Mouse (Mus musculus) MEL (cell line): ENCODE results near the gene Urb1. TPM values are rescaled to one million over a fixed set of nuclear protein-coding genes. Genes with fewer than 3 reads are reported as not detected.

Experiments used
- DNase-seq: peaks from one replicate; pipeline ENCODE4 v3.0.0; 2011; ENCODE audit warnings: low read depth, low spot score
- H3K27ac ChIP-seq: 2 replicates; pipeline ENCODE4 v1.5.1; 2012; ENCODE audit warnings: low read depth, mild to moderate bottlenecking, control low read depth, low read length, moderate library complexity; ENCODE audit not compliant: control insufficient read depth
- H3K27me3 ChIP-seq, 2 experiments: fragments of 150-350 bp in 1 of 2; sonication (generic) in 1 of 2; 2 replicates each; pipeline ENCODE4 v1.6.1; 2012; ENCODE audit warnings: low read length in 2 of 2, mild to moderate bottlenecking in 2 of 2, improper control_type of control experiment in 1 of 2, moderate library complexity in 1 of 2; ENCODE audit not compliant: insufficient read depth in 2 of 2, control insufficient read depth in 1 of 2
- H3K36me3 ChIP-seq, 2 experiments: 2 replicates each; pipeline ENCODE4 v1.6.1; 2012 to 2014; ENCODE audit warnings: low read length in 2 of 2, improper control_type of control experiment in 1 of 2, inconsistent platforms in 1 of 2, mild to moderate bottlenecking in 1 of 2; ENCODE audit not compliant: insufficient read depth in 2 of 2, control insufficient read depth in 1 of 2
- H3K4me1 ChIP-seq, 2 experiments: fragments of 150-350 bp in 1 of 2; sonication (generic) in 1 of 2; 2 replicates each; pipeline ENCODE4 v1.6.1; 2012; ENCODE audit warnings: low read length in 2 of 2, improper control_type of control experiment in 1 of 2, mild to moderate bottlenecking in 1 of 2; ENCODE audit not compliant: insufficient read depth in 2 of 2, control insufficient read depth in 1 of 2
- H3K4me3 ChIP-seq, 2 experiments: fragments of 150-350 bp in 1 of 2; sonication (generic) in 1 of 2; 2 replicates each; pipeline ENCODE4 v1.5.1; 2012; ENCODE audit warnings: low read depth in 2 of 2, low read length in 2 of 2, mild to moderate bottlenecking in 2 of 2, moderate library complexity in 2 of 2, control low read depth in 1 of 2, improper control_type of control experiment in 1 of 2; ENCODE audit not compliant: control insufficient read depth in 1 of 2, insufficient read depth in 1 of 2
- H3K79me2 ChIP-seq: 2 replicates; pipeline ENCODE4 v1.6.1; 2012; ENCODE audit warnings: mild to moderate bottlenecking, low read length, moderate library complexity; ENCODE audit not compliant: control insufficient read depth, poor library complexity, insufficient read depth
- H3K9ac ChIP-seq: 2 replicates; pipeline ENCODE4 v1.6.1; 2012; ENCODE audit warnings: low read depth, mild to moderate bottlenecking, control low read depth, low read length, moderate library complexity; ENCODE audit not compliant: control insufficient read depth, poor library complexity, severe bottlenecking
- H3K9me3 ChIP-seq: fragments of 150-350 bp; sonication (generic); replicated peaks from 2 replicates; pipeline ENCODE4 v1.6.1; 2012; ENCODE audit warnings: mild to moderate bottlenecking, low read length, improper control_type of control experiment, moderate library complexity; ENCODE audit not compliant: insufficient read depth
- CHD2 ChIP-seq: IDR thresholded peaks from 2 replicates; pipeline ENCODE4 v1.6.1; 2011; ENCODE audit warnings: low read length, improper control_type of control experiment
- CTCF ChIP-seq, 3 experiments: IDR thresholded peaks in 2 of 3; conservative IDR thresholded peaks in 1 of 3; 2 replicates each; pipeline ENCODE4 v1.5.1; 2011 to 2012; ENCODE audit warnings: low read length in 3 of 3, low read depth in 2 of 3, mild to moderate bottlenecking in 2 of 3, improper control_type of control experiment in 1 of 3, inconsistent platforms in 1 of 3, mixed read lengths in 1 of 3, moderate library complexity in 1 of 3; ENCODE audit not compliant: control insufficient read depth in 1 of 3, insufficient read depth in 1 of 3, poor library complexity in 1 of 3, severe bottlenecking in 1 of 3
- E2F4 ChIP-seq: IDR thresholded peaks from 2 replicates; pipeline ENCODE4 v1.6.1; 2011; ENCODE audit warnings: low read depth, low read length, improper control_type of control experiment, borderline replicate concordance
- ELF1 ChIP-seq: IDR thresholded peaks from 2 replicates; pipeline ENCODE4 v1.6.1; 2014; ENCODE audit warnings: low read depth, mild to moderate bottlenecking, inconsistent platforms, low read length, improper control_type of control experiment, moderate library complexity
- EP300 ChIP-seq, 2 experiments: IDR thresholded peaks; 2 replicates each; pipeline ENCODE4 v1.6.1; 2011; ENCODE audit warnings: improper control_type of control experiment in 2 of 2, low read length in 2 of 2, low read depth in 1 of 2, mild to moderate bottlenecking in 1 of 2
- GABPA ChIP-seq: IDR thresholded peaks from 2 replicates; pipeline ENCODE4 v1.6.1; 2012; ENCODE audit warnings: low read depth, mild to moderate bottlenecking, inconsistent platforms, low read length, improper control_type of control experiment, moderate library complexity
- GATA1 ChIP-seq: IDR thresholded peaks from 2 replicates; pipeline ENCODE4 v1.6.1; 2011; ENCODE audit warnings: low read depth, low read length, improper control_type of control experiment
- HCFC1 ChIP-seq: IDR thresholded peaks from 2 replicates; pipeline ENCODE4 v1.6.1; 2012; ENCODE audit warnings: low read depth, mild to moderate bottlenecking, inconsistent platforms, low read length, improper control_type of control experiment, moderate library complexity
- JUND ChIP-seq: IDR thresholded peaks from 2 replicates; pipeline ENCODE4 v1.6.1; 2011; ENCODE audit warnings: low read depth, mild to moderate bottlenecking, improper control_type of control experiment, low read length
- MAX ChIP-seq: IDR thresholded peaks from 2 replicates; pipeline ENCODE4 v1.6.1; 2011; ENCODE audit warnings: low read length, improper control_type of control experiment
- MAZ ChIP-seq: IDR thresholded peaks from 2 replicates; pipeline ENCODE4 v1.6.1; 2012; ENCODE audit warnings: low read depth, mild to moderate bottlenecking, inconsistent platforms, low read length, improper control_type of control experiment
- MEF2A ChIP-seq: IDR thresholded peaks from 2 replicates; pipeline ENCODE4 v1.6.1; 2014; ENCODE audit warnings: low read depth, mild to moderate bottlenecking, inconsistent platforms, low read length, improper control_type of control experiment; ENCODE audit not compliant: poor library complexity, insufficient replicate concordance, severe bottlenecking; ENCODE audit errors: extremely low read depth
- MXI1 ChIP-seq: IDR thresholded peaks from 2 replicates; pipeline ENCODE4 v1.6.1; 2011; ENCODE audit warnings: mild to moderate bottlenecking, low read depth, low read length, improper control_type of control experiment
- MYC ChIP-seq: IDR thresholded peaks from 2 replicates; pipeline ENCODE4 v1.6.1; 2011; ENCODE audit warnings: low read depth, mild to moderate bottlenecking, low read length, improper control_type of control experiment, moderate library complexity
- NELFE ChIP-seq: IDR thresholded peaks from 2 replicates; pipeline ENCODE4 v1.6.1; 2011; ENCODE audit warnings: low read depth, low read length, improper control_type of control experiment
- POLR2A ChIP-seq, 2 experiments: IDR thresholded peaks; 2 replicates each; pipeline ENCODE4 v1.6.1; 2011 to 2012; ENCODE audit warnings: low read length in 2 of 2, mild to moderate bottlenecking in 2 of 2, control low read depth in 1 of 2, improper control_type of control experiment in 1 of 2, low read depth in 1 of 2, moderate library complexity in 1 of 2; ENCODE audit not compliant: control insufficient read depth in 1 of 2, insufficient read depth in 1 of 2, poor library complexity in 1 of 2
- POLR2AphosphoS2 ChIP-seq: IDR thresholded peaks from 2 replicates; pipeline ENCODE4 v1.6.1; 2011; ENCODE audit warnings: low read length, improper control_type of control experiment
- POLR2AphosphoS5 ChIP-seq: IDR thresholded peaks from 2 replicates; pipeline ENCODE4 v1.6.1; 2012; ENCODE audit warnings: low read depth, borderline replicate concordance, mild to moderate bottlenecking, inconsistent platforms, low read length, moderate library complexity, mixed read lengths
- RAD21 ChIP-seq: IDR thresholded peaks from 2 replicates; pipeline ENCODE4 v1.6.1; 2011; ENCODE audit warnings: mild to moderate bottlenecking, low read depth, low read length, improper control_type of control experiment
- SMC3 ChIP-seq: IDR thresholded peaks from 2 replicates; pipeline ENCODE4 v1.6.1; 2011; ENCODE audit warnings: low read depth, low read length, improper control_type of control experiment
- TAL1 ChIP-seq: IDR thresholded peaks from 2 replicates; pipeline ENCODE4 v1.6.1; 2012; ENCODE audit warnings: mild to moderate bottlenecking, inconsistent platforms, low read length, moderate library complexity, mixed read lengths
- TBP ChIP-seq: IDR thresholded peaks from 2 replicates; pipeline ENCODE4 v1.8.0; 2011; ENCODE audit warnings: low read depth, low read length, improper control_type of control experiment
- UBTF ChIP-seq: IDR thresholded peaks from 2 replicates; pipeline ENCODE4 v1.6.1; 2012; ENCODE audit warnings: low read depth, mild to moderate bottlenecking, inconsistent platforms, low read length, improper control_type of control experiment, moderate library complexity, borderline replicate concordance; ENCODE audit not compliant: insufficient read depth
- USF2 ChIP-seq, 2 experiments: IDR thresholded peaks; 2 replicates each; pipeline ENCODE4 v1.6.1; 2011 to 2012; ENCODE audit warnings: improper control_type of control experiment in 2 of 2, low read length in 2 of 2, borderline replicate concordance in 1 of 2, inconsistent platforms in 1 of 2, low read depth in 1 of 2, mild to moderate bottlenecking in 1 of 2; ENCODE audit not compliant: insufficient read depth in 1 of 2
- ZC3H11A ChIP-seq: IDR thresholded peaks from 2 replicates; pipeline ENCODE4 v1.6.1; 2012; ENCODE audit warnings: low read depth, mild to moderate bottlenecking, inconsistent platforms, low read length, improper control_type of control experiment
- ZKSCAN1 ChIP-seq: IDR thresholded peaks from 2 replicates; pipeline ENCODE4 v1.6.1; 2012; ENCODE audit warnings: low read depth, mild to moderate bottlenecking, inconsistent platforms, low read length, improper control_type of control experiment, moderate library complexity
- ZNF384 ChIP-seq: IDR thresholded peaks from 2 replicates; pipeline ENCODE4 v1.6.1; 2012; ENCODE audit warnings: low read depth, mild to moderate bottlenecking, inconsistent platforms, low read length, improper control_type of control experiment
- polyA plus RNA-seq, 2 experiments: library from polyadenylated mRNA; stranded (reverse) in 1 of 2; unstranded in 1 of 2; fragments of >175 nt in 1 of 2; fragments of >200 nt in 1 of 2; gene quantifications; 2 replicates each; pipeline versions ENCODE4 v1.2.1 to v1.2.4; 2012; ENCODE audit warnings: low replicate concordance in 2 of 2, low read depth in 1 of 2; ENCODE audit not compliant: insufficient read length in 2 of 2, insufficient read depth in 1 of 2, missing spikeins in 1 of 2
- total RNA-seq: library from RNA; depleted of rRNA; stranded (reverse); fragments of 300-350 nt; gene quantifications from 2 replicates; pipeline ENCODE4 v1.2.3, GENCODE M21; 2012

The Urb1 gene
- total and polyA plus RNA-seq, 3 experiments = 26.2 to 36.7 (median 35.3) TPM

DNA sequence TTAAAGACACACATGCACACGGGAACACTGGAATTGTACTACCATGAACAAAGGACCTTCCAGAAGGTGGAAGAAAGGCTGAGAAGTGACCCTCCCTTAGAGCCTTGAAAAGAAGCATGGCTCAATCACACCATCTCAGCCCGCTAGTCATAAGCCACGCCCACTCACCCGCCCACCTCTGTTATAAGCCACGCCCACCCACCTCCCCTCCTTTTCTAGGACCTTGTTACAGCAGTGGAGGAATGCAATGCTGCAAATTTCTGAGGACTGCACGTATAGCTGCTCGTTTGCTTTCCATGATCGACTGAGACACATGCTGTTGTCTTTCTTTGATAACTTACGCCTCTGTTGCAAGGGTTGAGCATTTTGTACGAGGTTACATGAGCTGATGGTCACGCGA, 39.0 kb upstream of the Urb1 start:
- no peak overlapping the region for H3K27ac ChIP-seq
- H3K4me1 ChIP-seq = no peaks in the 10 kb centered on the region
- no peak for DNase-seq
- H3K27me3 ChIP-seq = no peaks in the 10 kb centered on the region; a peak in 1 of 4 replicates
- no peaks in the 10 kb centered on the region for H3K79me2 ChIP-seq
- no peak overlapping the region for H3K4me3 ChIP-seq
- H3K9me3 ChIP-seq = no peaks in the 10 kb centered on the region
- no peaks in the 10 kb centered on the region for H3K36me3 ChIP-seq
- TF ChIP-seq MXI1 (no peak), JUND (no peak), ELF1 (no peak), CTCF (IDR thresholded peaks at IDR 0.05 in 2 of 3, conservative IDR thresholded peaks at IDR 0.05 in 1 of 3; ENCODE audit: control insufficient read depth in 1 of 3, insufficient read depth in 1 of 3, low read depth in 2 of 3, low read length in 3 of 3, poor library complexity in 1 of 3, severe bottlenecking in 1 of 3) (no peak), ZNF384 (no peak), MAX (no peak), POLR2AphosphoS2 (no peak), NELFE (no peak), RAD21 (no peak), EP300 (IDR thresholded peaks at IDR 0.05; ENCODE audit: low read depth in 1 of 2, low read length in 2 of 2) (no peak), E2F4 (no peak), ZKSCAN1 (no peak), POLR2A (IDR thresholded peaks at IDR 0.05; ENCODE audit: control insufficient read depth in 1 of 2, insufficient read depth in 1 of 2, low read depth in 1 of 2, low read length in 2 of 2, poor library complexity in 1 of 2) (no peak), MEF2A (no peak), SMC3 (no peak)
- H3K9ac ChIP-seq = no peak overlapping the region

DNA sequence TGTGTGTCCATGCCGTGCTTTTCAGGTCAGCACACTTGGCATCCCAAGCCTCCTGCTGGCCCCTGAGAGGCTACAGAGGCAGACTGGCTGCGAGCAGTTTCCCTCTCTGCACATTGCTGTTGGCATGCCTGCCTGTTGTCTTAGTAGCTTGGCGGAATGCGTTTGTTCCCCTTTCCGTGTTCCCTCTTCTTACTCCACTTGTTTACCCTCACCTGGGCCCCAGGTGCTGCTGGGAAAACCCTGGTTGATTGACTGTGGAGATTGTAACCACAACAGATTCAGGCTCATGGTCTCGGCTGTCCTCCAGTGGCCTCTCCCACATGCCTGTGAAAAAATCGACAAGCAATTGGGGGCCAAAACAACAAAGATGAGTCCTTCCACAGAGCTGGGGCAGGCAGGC, 38.5 kb upstream of the Urb1 start:
- Histone ChIP-seq H3K27ac (no peak overlapping the region), H3K4me3 (no peak overlapping the region), H3K79me2 (no peaks in the 10 kb centered on the region), H3K9me3 (no peaks in the 10 kb centered on the region), H3K4me1 (no peaks in the 10 kb centered on the region), H3K27me3 (no peaks in the 10 kb centered on the region; a peak in 1 of 4 replicates), H3K9ac (no peak overlapping the region), H3K36me3 (no peaks in the 10 kb centered on the region)
- no peak for DNase-seq
- no peak for TF ChIP-seq TBP
- TF ChIP-seq UBTF = no peak
- TF ChIP-seq ZNF384 = no peak
- TF ChIP-seq MAZ = no peak
- TF ChIP-seq GABPA = no peak
- no peak for TF ChIP-seq MYC
- TF ChIP-seq ZKSCAN1 = no peak
- no peak for TF ChIP-seq GATA1
- TF ChIP-seq USF2 (IDR thresholded peaks at IDR 0.05; ENCODE audit: borderline replicate concordance in 1 of 2, insufficient read depth in 1 of 2, low read depth in 1 of 2, low read length in 2 of 2) = no peak
- TF ChIP-seq MAX = no peak
- no peak for TF ChIP-seq CHD2
- TF ChIP-seq POLR2AphosphoS5 = no peak
- no peak for TF ChIP-seq HCFC1
- no peak for TF ChIP-seq TAL1
- TF ChIP-seq NELFE = no peak
- no peak for TF ChIP-seq ZC3H11A
- TF ChIP-seq ELF1 = no peak
